Mouse (Mus musculus) hindbrain, embryonic 11.5 days (tissue): ENCODE results near the gene Amer3. TPM values are rescaled to one million over a fixed set of nuclear protein-coding genes. Genes with fewer than 3 reads are reported as not detected.

Experiments
- ATAC-seq: fragments of 200-750 bp; cut with Nextera tagmentation; 2 replicates; pipeline ENCODE4 v1.8.0; 2017; ENCODE audit warnings: mild to moderate bottlenecking, moderate TSS enrichment, moderate library complexity; ENCODE audit not compliant: low FRiP score
- DNase-seq: peaks from one replicate; pipeline ENCODE4 v3.0.0-alpha.2; 2015; ENCODE audit warnings: low spot score
- H3K27ac ChIP-seq: fragments of 300-500 bp; sonication (generic); 2 replicates; pipeline ENCODE4 v1.5.1; 2014; ENCODE audit warnings: mild to moderate bottlenecking, low read depth, low read length
- H3K27me3 ChIP-seq: fragments of 300-500 bp; sonication (generic); 2 replicates; pipeline ENCODE4 v1.6.1; 2014; ENCODE audit warnings: mild to moderate bottlenecking, low read length, moderate library complexity, mixed read lengths; ENCODE audit not compliant: control insufficient read depth, insufficient read depth
- H3K36me3 ChIP-seq: fragments of 300-500 bp; sonication (generic); 2 replicates; pipeline ENCODE4 v1.6.1; 2014; ENCODE audit warnings: mild to moderate bottlenecking, low read length, moderate library complexity, mixed read lengths; ENCODE audit not compliant: control insufficient read depth, insufficient read depth
- H3K4me1 ChIP-seq: fragments of 300-500 bp; sonication (generic); replicated peaks from 2 replicates; pipeline ENCODE4 v1.6.1; 2014; ENCODE audit warnings: low read length, mixed read lengths; ENCODE audit not compliant: control insufficient read depth, insufficient read depth
- H3K4me2 ChIP-seq: fragments of 300-500 bp; sonication (generic); replicated peaks from 2 replicates; pipeline ENCODE4 v1.6.1; 2014; ENCODE audit warnings: mild to moderate bottlenecking, low read depth, low read length
- H3K4me3 ChIP-seq: fragments of 300-500 bp; sonication (generic); 2 replicates; pipeline ENCODE4 v1.5.1; 2014; ENCODE audit warnings: low read depth, low read length
- H3K9ac ChIP-seq: fragments of 300-500 bp; sonication (generic); 2 replicates; pipeline ENCODE4 v1.6.1; 2014; ENCODE audit warnings: low read depth, low read length
- H3K9me3 ChIP-seq: fragments of 300-500 bp; sonication (generic); 2 replicates; pipeline ENCODE4 v1.6.1; 2016; ENCODE audit warnings: low read length; ENCODE audit not compliant: control insufficient read depth
- WGBS: fragments of 180-500 bp; shearing (Covaris S2); extraction: QIAGEN DNeasy Blood & Tissue Kit; methylation state at CpG from one replicate; pipeline ENCODE4 v1.1.7; 2014; 5-methylcytosine and 5-hydroxymethylcytosine counted together
- polyA plus RNA-seq: library from polyadenylated mRNA; unstranded; fragments of >200 nt; fragmentation: Nextera tagmentation; extraction: Ambion mirVana; gene quantifications from 2 replicates; pipeline ENCODE4 v1.2.1, GENCODE M21; 2014

The Amer3 gene
- polyA plus RNA-seq, 1 experiment from 2014 or later = 4.3 TPM

GRCm38 (mm10) chr1:34560843-34561242 is 18.6 kb upstream of the Amer3 start, which contains the start of gene Prss40:
Gene Prss40, minus strand, starts transcription at chr1:34560943.
- DNase-seq = no peak
- Histone ChIP-seq H3K9ac (no peak within 1 kb of the TSS), H3K27me3 (no peaks in the 10 kb centered on the region), H3K9me3 (no peaks in the 10 kb centered on the region), H3K4me3 (no peak within 1 kb of the TSS), H3K4me1 (no peaks in the 10 kb centered on the region), H3K36me3 (no peaks in the 10 kb centered on the region), H3K27ac (no peak within 1 kb of the TSS), H3K4me2 (no peak within 1 kb of the TSS)
- WGBS = 92% methylated on average over 15 of the region's 15 CpGs
- no peak for ATAC-seq

- H3K27ac ChIP-seq = no peak overlapping the region
- DNase-seq (no peak), ATAC-seq (no peak)
- no peak overlapping the region for H3K4me2 ChIP-seq
- no peaks in the 10 kb centered on the region for H3K9me3 ChIP-seq
- 82% methylated on average over 8 of the region's 8 CpGs for WGBS
- H3K27me3 ChIP-seq = no peaks in the 10 kb centered on the region
- no peak overlapping the region for H3K9ac ChIP-seq
- no peak overlapping the region for H3K4me3 ChIP-seq
- no peaks in the 10 kb centered on the region for H3K36me3 ChIP-seq
- no peaks in the 10 kb centered on the region for H3K4me1 ChIP-seq
Measured at GRCm38 (mm10) chr1:34564383-34565045, 14.9 kb upstream of the Amer3 start.

GRCm38 (mm10) chr1:34568120-34568519 is 11.3 kb upstream of the Amer3 start:
- H3K4me1 ChIP-seq = no peaks in the 10 kb centered on the region
- no peak overlapping the region for H3K9ac ChIP-seq
- no peak for DNase-seq
- WGBS = 98% methylated on average over 2 of the region's 2 CpGs
- no peak for ATAC-seq
- H3K36me3 ChIP-seq = no peaks in the 10 kb centered on the region
- H3K27me3 ChIP-seq = no peaks in the 10 kb centered on the region
- no peaks in the 10 kb centered on the region for H3K9me3 ChIP-seq
- H3K4me3 ChIP-seq = no peak overlapping the region
- no peak overlapping the region for H3K27ac ChIP-seq
- no peak overlapping the region for H3K4me2 ChIP-seq

GRCm38 (mm10) chr1:34569876-34570275 is 9.6 kb upstream of the Amer3 start:
- DNase-seq (no peak), ATAC-seq (no peak)
- no peaks in the 10 kb centered on the region for H3K36me3 ChIP-seq
- no peak overlapping the region for H3K9ac ChIP-seq
- H3K4me1 ChIP-seq = no peaks in the 10 kb centered on the region
- H3K4me3 ChIP-seq = no peak overlapping the region
- 82% methylated on average over 2 of the region's 2 CpGs for WGBS
- H3K27ac ChIP-seq = no peak overlapping the region
- no peaks in the 10 kb centered on the region for H3K9me3 ChIP-seq
- no peaks in the 10 kb centered on the region for H3K27me3 ChIP-seq
- no peak overlapping the region for H3K4me2 ChIP-seq

GRCm38 (mm10) chr1:34571431-34571830 is 8.0 kb upstream of the Amer3 start:
- H3K4me2 ChIP-seq = no peak overlapping the region
- DNase-seq (no peak), ATAC-seq (no peak)
- no peak overlapping the region for H3K27ac ChIP-seq
- no peak overlapping the region for H3K9ac ChIP-seq
- H3K9me3 ChIP-seq = no peaks in the 10 kb centered on the region
- H3K4me1 ChIP-seq = no peaks in the 10 kb centered on the region
- no peaks in the 10 kb centered on the region for H3K27me3 ChIP-seq
- no peak overlapping the region for H3K4me3 ChIP-seq
- 79% methylated on average over 6 of the region's 6 CpGs for WGBS
- H3K36me3 ChIP-seq = no peaks in the 10 kb centered on the region

GRCm38 (mm10) chr1:34573221-34573620 is 6.2 kb upstream of the Amer3 start:
- ATAC-seq = no peak
- H3K9ac ChIP-seq = no peak overlapping the region
- H3K9me3 ChIP-seq = no peaks in the 10 kb centered on the region
- 82% methylated on average over 6 of the region's 6 CpGs for WGBS
- no peak overlapping the region for H3K27ac ChIP-seq
- H3K27me3 ChIP-seq = no peaks in the 10 kb centered on the region
- no peak overlapping the region for H3K4me3 ChIP-seq
- no peak overlapping the region for H3K4me2 ChIP-seq
- H3K4me1 ChIP-seq = no peaks in the 10 kb centered on the region
- DNase-seq = no peak
- no peaks in the 10 kb centered on the region for H3K36me3 ChIP-seq

GRCm38 (mm10) chr1:34579782-34580356 is 412 bp downstream of the Amer3 start:
- Histone ChIP-seq H3K4me2 (peak overlapping the region; percentile 48), H3K4me1 (no peaks in the 10 kb centered on the region), H3K36me3 (no peaks in the 10 kb centered on the region), H3K9me3 (no peaks in the 10 kb centered on the region), H3K27me3 (peaks cover 6% of the 10 kb centered on the region), H3K4me3 (peak overlapping the region; percentile 44), H3K27ac (peak overlapping the region; percentile 45; the same call in 1 of the 2 replicates), H3K9ac (peak overlapping the region; percentile 28)
- DNase-seq (no peak), ATAC-seq (peak; percentile 67)
- WGBS = under 1% methylated on average over 18 of the region's 18 CpGs

- Histone ChIP-seq H3K27me3 (peaks cover 6% of the 10 kb centered on the region), H3K4me2 (no peak overlapping the region), H3K9me3 (no peaks in the 10 kb centered on the region), H3K4me3 (no peak overlapping the region), H3K4me1 (no peaks in the 10 kb centered on the region), H3K27ac (no peak overlapping the region), H3K9ac (no peak overlapping the region), H3K36me3 (no peaks in the 10 kb centered on the region)
- WGBS = 83% methylated on average over 6 of the region's 6 CpGs
- ATAC-seq = no peak
- DNase-seq = no peak
Measured at GRCm38 (mm10) chr1:34582218-34582617, 2.8 kb downstream of the Amer3 start.

GRCm38 (mm10) chr1:34583821-34584263 is 4.4 kb downstream of the Amer3 start:
- no peaks in the 10 kb centered on the region for H3K4me1 ChIP-seq
- H3K4me2 ChIP-seq = no peak overlapping the region
- WGBS = 25% methylated on average over 4 of the region's 4 CpGs
- DNase-seq = no peak
- ATAC-seq = no peak
- no peak overlapping the region for H3K27ac ChIP-seq
- peaks cover 2% of the 10 kb centered on the region; the same call in 1 of the 2 replicates for H3K27me3 ChIP-seq
- H3K9ac ChIP-seq = no peak overlapping the region
- no peak overlapping the region for H3K4me3 ChIP-seq
- H3K36me3 ChIP-seq = no peaks in the 10 kb centered on the region
- no peaks in the 10 kb centered on the region for H3K9me3 ChIP-seq
